Mouse (Mus musculus) limb, embryonic 13.5 days (tissue): Measurements from ENCODE around the gene Ppp1r14b. TPM values are rescaled to one million over a fixed set of nuclear protein-coding genes. Genes with fewer than 3 reads are reported as not detected.
A peak's percentile ranks its signal among the peaks of the same experiment; 100 is the strongest.

Source experiments
- ATAC-seq: fragments of 200-750 bp; cut with Nextera tagmentation; 2 replicates; pipeline ENCODE4 v1.8.0; 2017; ENCODE audit warnings: low read depth, moderate number of reproducible peaks, moderate TSS enrichment; ENCODE audit not compliant: low FRiP score
- H3K27ac ChIP-seq: fragments of 300-500 bp; sonication (generic); 2 replicates; pipeline ENCODE4 v1.5.1; 2015; ENCODE audit warnings: inconsistent platforms, mild to moderate bottlenecking, moderate library complexity
- H3K27me3 ChIP-seq: fragments of 300-500 bp; sonication (generic); 2 replicates; pipeline ENCODE4 v1.6.1; 2015; ENCODE audit warnings: mild to moderate bottlenecking, inconsistent platforms
- H3K36me3 ChIP-seq: fragments of 300-500 bp; sonication (generic); 2 replicates; pipeline ENCODE4 v1.6.1; 2015; ENCODE audit warnings: inconsistent platforms, mild to moderate bottlenecking, moderate library complexity
- H3K4me1 ChIP-seq: fragments of 300-500 bp; sonication (generic); 2 replicates; pipeline ENCODE4 v1.6.1; 2015; ENCODE audit warnings: inconsistent platforms
- H3K4me2 ChIP-seq: fragments of 300-500 bp; sonication (generic); replicated peaks from 2 replicates; pipeline ENCODE4 v1.6.1; 2015; ENCODE audit warnings: inconsistent platforms, mild to moderate bottlenecking, moderate library complexity
- H3K4me3 ChIP-seq: fragments of 300-500 bp; sonication (generic); 2 replicates; pipeline ENCODE4 v1.5.1; 2015; ENCODE audit warnings: moderate library complexity, mild to moderate bottlenecking, inconsistent platforms
- H3K9ac ChIP-seq: fragments of 300-500 bp; sonication (generic); 2 replicates; pipeline ENCODE4 v1.6.1; 2015; ENCODE audit warnings: mild to moderate bottlenecking, inconsistent platforms
- H3K9me3 ChIP-seq: fragments of 300-500 bp; sonication (generic); 2 replicates; pipeline ENCODE4 v1.6.1; 2016; ENCODE audit warnings: inconsistent platforms
- WGBS: fragments of 180-500 bp; shearing (Covaris S2); methylation state at CpG from one replicate; pipeline ENCODE4 v1.1.7; 2015; 5-methylcytosine and 5-hydroxymethylcytosine counted together
- polyA plus RNA-seq: library from polyadenylated mRNA; unstranded; fragments of >200 nt; fragmentation: Nextera tagmentation; extraction: Ambion mirVana; gene quantifications from 2 replicates; pipeline ENCODE4 v1.2.1, GENCODE M21; 2015

Gene Ppp1r14b
- polyA plus RNA-seq, 1 experiment from 2014 or later = 151 TPM

DNA sequence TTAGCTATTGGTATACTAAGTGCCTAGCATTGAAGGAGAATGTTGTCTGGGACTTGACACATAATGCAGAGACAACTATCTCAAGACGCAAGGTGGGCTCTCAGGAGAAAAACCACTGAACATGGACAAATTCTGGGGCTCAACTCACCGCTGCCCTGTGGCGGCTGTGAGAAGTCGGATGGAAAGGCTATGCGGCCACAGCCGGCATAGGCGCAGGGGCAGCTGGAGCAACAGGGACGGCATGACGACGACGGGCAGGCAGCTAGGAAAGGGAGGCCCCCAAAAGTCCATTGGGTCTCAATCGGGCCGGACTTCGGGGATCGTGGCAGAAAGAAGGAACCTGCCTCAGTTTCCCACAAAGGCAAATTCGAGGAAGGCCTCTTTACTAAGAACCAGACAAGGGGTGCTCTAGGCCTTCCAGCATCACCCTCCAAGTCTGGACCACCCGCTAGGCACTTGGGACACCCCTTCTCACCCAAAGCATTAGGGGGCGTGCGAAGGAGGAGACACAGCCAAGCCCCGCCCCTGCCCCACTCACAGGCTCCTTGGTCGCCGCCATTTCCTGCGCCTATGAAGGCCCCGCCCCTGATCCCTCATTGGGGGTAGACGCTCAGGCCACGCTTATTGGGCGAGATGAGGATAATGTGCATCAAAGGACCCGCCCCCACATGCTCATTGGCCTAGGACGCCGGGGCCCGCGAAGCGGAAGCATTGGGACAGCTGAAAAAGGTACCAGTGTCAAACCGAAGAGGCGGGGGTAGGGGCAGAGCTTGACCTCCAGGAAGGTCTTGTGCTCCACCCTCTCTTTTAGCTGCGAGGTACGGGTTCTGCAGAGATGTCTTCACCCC is 17.5 kb downstream of the Ppp1r14b start, which contains the start of gene Dnajc4:
Dnajc4 (minus strand) TSS at position 562 of the 848 bp plus-strand sequence.
- WGBS = 1% methylated on average over 37 of the region's 37 CpGs
- H3K27ac ChIP-seq = peak within 1 kb of the TSS; percentile 73
- ATAC-seq = peak; percentile 95

DNA sequence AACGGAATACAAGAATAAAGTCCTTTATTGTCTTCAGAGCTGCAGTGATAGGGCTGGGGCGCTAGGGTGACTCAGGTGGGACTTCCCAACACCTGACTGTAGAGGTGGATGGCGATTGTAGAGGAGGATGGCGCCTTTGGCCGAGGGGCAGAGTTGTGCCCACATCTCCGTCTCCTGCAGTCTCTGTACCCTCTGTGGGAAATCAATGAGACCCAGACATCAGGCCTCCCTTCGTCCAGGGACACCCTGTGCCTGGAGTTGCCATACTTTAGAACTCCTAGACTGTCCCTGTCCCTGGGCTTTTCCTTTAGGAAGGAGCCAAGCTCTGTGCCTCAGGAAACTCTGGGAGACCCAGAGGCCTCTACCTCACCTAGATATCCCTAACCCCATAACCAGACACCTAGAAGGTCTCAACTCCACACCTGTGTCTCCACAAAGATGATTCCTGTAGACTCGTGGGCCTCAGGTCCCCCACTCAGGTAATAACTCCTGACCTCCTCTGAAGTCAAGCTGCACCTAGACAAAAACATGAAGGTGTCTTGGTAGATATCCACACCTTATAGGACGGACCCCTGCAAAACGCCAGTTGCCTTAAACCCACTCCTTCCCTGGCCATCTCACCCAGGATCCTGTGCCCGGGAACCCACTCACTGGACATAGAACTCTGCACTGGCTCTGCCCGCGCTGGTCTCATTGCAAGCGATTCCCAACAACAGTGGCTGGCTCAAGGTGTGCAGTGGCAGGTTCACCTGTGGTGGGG is 18.4 kb downstream of the Ppp1r14b start:
- ATAC-seq = no peak
- Histone ChIP-seq H3K9me3 (no peaks in the 10 kb centered on the region), H3K27me3 (no peaks in the 10 kb centered on the region), H3K4me3 (peak overlapping the region; percentile 60), H3K27ac (peak overlapping the region; percentile 73), H3K36me3 (peaks cover 8% of the 10 kb centered on the region; the same call in 1 of the 2 replicates), H3K4me2 (peak overlapping the region; percentile 92), H3K9ac (peak overlapping the region; percentile 65), H3K4me1 (peaks cover 44% of the 10 kb centered on the region)
- whole genome bisulfite sequencing = 65% methylated on average over 14 of the region's 14 CpGs

More for the DNA sequence above, 17.5 kb downstream of the Ppp1r14b start, which contains the start of gene Dnajc4:
- H3K9me3 ChIP-seq = no peaks in the 10 kb centered on the region
- peak within 1 kb of the TSS; percentile 60 for H3K4me3 ChIP-seq
- 0 out of 2 replicates have a peak, but pooled peaks cover 4% of the 10 kb centered on the region for H3K36me3 ChIP-seq
- no peaks in the 10 kb centered on the region for H3K27me3 ChIP-seq
- H3K4me1 ChIP-seq = peaks cover 48% of the 10 kb centered on the region
- H3K9ac ChIP-seq = peak within 1 kb of the TSS; percentile 76
- peak within 1 kb of the TSS; percentile 92 for H3K4me2 ChIP-seq

DNA sequence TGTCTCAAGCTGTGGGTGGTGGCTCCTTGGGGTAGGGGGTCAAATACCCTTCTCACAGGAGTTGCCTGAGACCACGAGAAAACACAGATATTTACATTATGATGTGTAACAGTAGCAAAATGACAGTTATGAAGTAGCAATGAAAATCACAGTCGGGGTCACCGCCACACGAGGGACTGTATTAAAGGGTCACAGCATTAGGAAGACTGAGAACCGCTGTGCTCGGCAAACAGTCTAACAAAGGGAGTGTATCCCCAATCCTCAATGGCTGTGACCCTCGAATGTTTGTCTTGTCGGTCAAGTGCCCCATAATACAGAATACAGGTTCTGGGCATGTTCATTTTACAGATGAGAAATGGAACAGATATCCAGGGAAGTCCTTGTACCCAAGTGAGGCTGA is 19.2 kb downstream of the Ppp1r14b start:
- no peak for ATAC-seq
- H3K4me2 ChIP-seq = no peak overlapping the region
- H3K9me3 ChIP-seq = no peaks in the 10 kb centered on the region
- peaks cover 42% of the 10 kb centered on the region for H3K4me1 ChIP-seq
- no peak overlapping the region for H3K9ac ChIP-seq
- 91% methylated on average over 8 of the region's 8 CpGs for WGBS
- H3K27ac ChIP-seq = no peak overlapping the region
- H3K4me3 ChIP-seq = no peak overlapping the region
- H3K36me3 ChIP-seq = peaks cover 16% of the 10 kb centered on the region
- H3K27me3 ChIP-seq = no peaks in the 10 kb centered on the region

- H3K27ac ChIP-seq = no peak overlapping the region
- peak overlapping the region; percentile 77 for H3K9ac ChIP-seq
- 84% methylated on average over 8 of the region's 8 CpGs for WGBS
- no peaks in the 10 kb centered on the region for H3K27me3 ChIP-seq
- ATAC-seq = no peak
- H3K36me3 ChIP-seq = peaks cover 18% of the 10 kb centered on the region
- peak overlapping the region; percentile 65; the same call in 1 of the 2 replicates for H3K4me3 ChIP-seq
- H3K4me2 ChIP-seq = peak overlapping the region; percentile 88
- H3K4me1 ChIP-seq = peaks cover 42% of the 10 kb centered on the region
- H3K9me3 ChIP-seq = no peaks in the 10 kb centered on the region
Measured at GRCm38 (mm10) chr19:6994489-6994888, 19.7 kb downstream of the Ppp1r14b start.

- H3K4me2 ChIP-seq = peak overlapping the region; percentile 88
- H3K36me3 ChIP-seq = peaks cover 26% of the 10 kb centered on the region
- no peaks in the 10 kb centered on the region for H3K27me3 ChIP-seq
- no peaks in the 10 kb centered on the region for H3K9me3 ChIP-seq
- 47% methylated on average over 21 of the region's 21 CpGs for WGBS
- H3K9ac ChIP-seq = peak overlapping the region; percentile 77
- H3K4me1 ChIP-seq = peaks cover 42% of the 10 kb centered on the region
- no peak for ATAC-seq
- peak overlapping the region; percentile 65 for H3K4me3 ChIP-seq
- no peak overlapping the region; the same call in 1 of the 2 replicates for H3K27ac ChIP-seq
Measured at GRCm38 (mm10) chr19:6995255-6995991, 20.7 kb downstream of the Ppp1r14b start.

DNA sequence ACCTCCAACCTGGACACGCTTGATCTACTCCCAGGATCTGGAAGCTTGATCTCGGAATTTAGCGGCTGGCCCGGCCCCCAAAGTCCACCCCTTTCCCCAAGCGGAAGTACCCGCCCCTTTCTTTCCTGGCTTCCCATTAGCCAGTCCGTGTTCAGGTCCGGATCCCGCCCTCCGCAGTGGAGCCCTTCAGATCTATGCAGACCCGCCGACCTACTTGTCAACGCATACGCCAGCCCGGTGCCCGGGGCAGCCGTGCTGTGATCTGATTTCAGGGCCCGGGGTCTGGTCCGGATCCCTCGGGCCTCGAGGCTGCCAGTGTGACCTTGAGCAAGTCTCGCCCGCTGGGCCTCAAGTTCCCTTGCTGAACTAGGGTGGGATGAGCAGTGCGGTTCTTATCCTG is 21.2 kb downstream of the Ppp1r14b start, which contains the start of the genes Nudt22 and Trpt1:
Nudt22 (minus strand) TSS at position 112 of the 400 bp plus-strand sequence.
Trpt1 (plus strand) TSS at position 126 of the 400 bp plus-strand sequence.
- ATAC-seq = peak; percentile 84
- Histone ChIP-seq H3K4me2 (peak within 1 kb of the TSS; percentile 88), H3K4me3 (peak within 1 kb of the TSS; percentile 65), H3K9ac (peak within 1 kb of the TSS; percentile 77), H3K4me1 (peaks cover 42% of the 10 kb centered on the region), H3K36me3 (peaks cover 28% of the 10 kb centered on the region), H3K27me3 (no peaks in the 10 kb centered on the region), H3K9me3 (no peaks in the 10 kb centered on the region), H3K27ac (peak within 1 kb of the TSS; percentile 65)
- WGBS = under 1% methylated on average over 24 of the region's 24 CpGs

DNA sequence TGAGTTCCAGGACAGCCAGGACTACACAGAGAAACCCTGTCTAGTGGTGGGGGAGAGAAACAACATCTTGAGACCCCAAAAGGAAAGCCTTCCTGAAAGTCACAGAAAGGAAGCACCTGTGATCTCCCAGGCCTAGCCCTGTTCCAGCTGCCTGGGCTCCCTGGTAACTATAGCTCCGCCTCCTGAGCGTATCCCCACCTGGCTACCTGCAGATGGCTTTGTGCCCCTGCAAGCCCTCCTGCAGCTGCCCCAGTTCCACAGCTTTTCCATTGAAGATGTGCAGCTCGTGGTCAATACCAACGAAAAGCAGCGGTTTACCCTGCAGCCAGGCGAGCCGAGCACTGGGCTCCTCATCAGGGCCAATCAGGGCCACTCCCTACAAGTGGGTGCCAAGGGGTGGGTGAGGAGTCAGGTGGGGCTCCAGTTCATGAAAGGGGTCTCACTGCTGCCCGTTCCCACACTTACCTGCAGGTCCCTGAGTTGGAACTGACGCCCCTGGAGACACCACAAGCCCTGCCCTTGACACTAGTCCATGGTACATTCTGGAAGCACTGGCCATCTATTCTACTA is 23.0 kb downstream of the Ppp1r14b start:
- Histone ChIP-seq H3K4me2 (no peak overlapping the region), H3K4me3 (no peak overlapping the region), H3K9me3 (no peaks in the 10 kb centered on the region), H3K27me3 (no peaks in the 10 kb centered on the region), H3K36me3 (peaks cover 28% of the 10 kb centered on the region), H3K27ac (no peak overlapping the region), H3K4me1 (peaks cover 34% of the 10 kb centered on the region), H3K9ac (0 out of 2 replicates have a peak overlapping the region, but pooled peaks have one; percentile 25)
- WGBS = 87% methylated on average over 9 of the region's 9 CpGs
- ATAC-seq = no peak

- Histone ChIP-seq H3K27me3 (no peaks in the 10 kb centered on the region), H3K4me1 (peaks cover 23% of the 10 kb centered on the region), H3K36me3 (peaks cover 28% of the 10 kb centered on the region), H3K4me3 (no peak overlapping the region), H3K9ac (0 out of 2 replicates have a peak overlapping the region, but pooled peaks have one; percentile 8), H3K9me3 (no peaks in the 10 kb centered on the region), H3K27ac (no peak overlapping the region), H3K4me2 (no peak overlapping the region)
- no peak for ATAC-seq
- WGBS = 94% methylated on average over 19 of the region's 19 CpGs
Measured at GRCm38 (mm10) chr19:6999360-7000063, 24.7 kb downstream of the Ppp1r14b start.

GRCm38 (mm10) chr19:7006892-7007593 is 32.3 kb downstream of the Ppp1r14b start:
- WGBS = 84% methylated on average over 9 of the region's 9 CpGs
- H3K4me3 ChIP-seq = no peak overlapping the region
- H3K27me3 ChIP-seq = no peaks in the 10 kb centered on the region
- ATAC-seq = no peak
- no peaks in the 10 kb centered on the region for H3K36me3 ChIP-seq
- H3K4me1 ChIP-seq = no peaks in the 10 kb centered on the region
- no peaks in the 10 kb centered on the region for H3K9me3 ChIP-seq
- H3K27ac ChIP-seq = no peak overlapping the region
- H3K9ac ChIP-seq = peak overlapping the region; percentile 25; the same call in 1 of the 2 replicates
- H3K4me2 ChIP-seq = no peak overlapping the region

DNA sequence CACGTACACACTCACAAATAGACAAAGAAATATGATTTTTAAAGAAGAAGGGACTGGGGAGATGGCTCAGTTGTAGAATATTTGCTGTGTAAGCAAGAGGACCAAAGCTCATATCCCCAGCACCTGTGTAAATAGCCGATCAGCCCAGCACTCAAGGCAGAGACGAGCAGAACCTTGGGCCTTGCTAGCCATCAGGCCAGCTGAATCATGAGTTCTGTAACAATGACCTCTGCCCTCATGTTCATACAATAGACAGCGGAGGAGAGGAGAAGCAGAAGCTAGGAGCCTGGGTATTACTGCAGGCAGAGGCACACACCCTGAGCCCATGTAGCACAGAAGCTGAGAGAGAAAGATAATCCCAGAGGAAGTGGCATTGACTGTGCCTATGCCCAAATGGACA is 37.7 kb downstream of the Ppp1r14b start:
- Histone ChIP-seq H3K9me3 (no peaks in the 10 kb centered on the region), H3K4me1 (no peaks in the 10 kb centered on the region), H3K9ac (no peak overlapping the region), H3K27ac (no peak overlapping the region), H3K27me3 (no peaks in the 10 kb centered on the region), H3K4me3 (no peak overlapping the region), H3K36me3 (peaks cover 15% of the 10 kb centered on the region), H3K4me2 (no peak overlapping the region)
- WGBS = 88% methylated on average over 4 of the region's 4 CpGs
- no peak for ATAC-seq
